Mouse (Mus musculus): Measurements from ENCODE around the gene Uspl1. TPM values are rescaled to one million over a fixed set of nuclear protein-coding genes. Genes with fewer than 3 reads are reported as not detected.

Uspl1 gene
- polyA plus RNA-seq, 1 experiment from 2014 or later: 16.9 TPM

GRCm38 (mm10) chr5:149174527-149174926 is 9.6 kb upstream of the Uspl1 start:
- no peak for TF ChIP-seq CTCF (IDR thresholded peaks at IDR 0.05; ENCODE audit: low read depth)
- Histone ChIP-seq H3K36me3 (ENCODE audit: control insufficient read depth, insufficient read depth) (no peaks in the 10 kb centered on the region), H3K4me3 (ENCODE audit: low read depth, low read length) (no peak overlapping the region), H3K4me1 (replicated peaks; ENCODE audit: control insufficient read depth, insufficient read depth, low read length) (no peaks in the 10 kb centered on the region), H3K27ac (ENCODE audit: low read depth, low read length) (no peak overlapping the region), H3K4me2 (replicated peaks; ENCODE audit: low read depth) (no peak overlapping the region), H3K9me3 (ENCODE audit: control insufficient read depth) (no peaks in the 10 kb centered on the region), H3K9ac (ENCODE audit: low read depth, low read length) (no peak overlapping the region), H3K27me3 (replicated peaks; ENCODE audit: control insufficient read depth, insufficient read depth, low read length) (no peaks in the 10 kb centered on the region)
- ATAC-seq: no peak
- 65% methylated on average over 7 of the region's 7 CpGs for WGBS

DNA sequence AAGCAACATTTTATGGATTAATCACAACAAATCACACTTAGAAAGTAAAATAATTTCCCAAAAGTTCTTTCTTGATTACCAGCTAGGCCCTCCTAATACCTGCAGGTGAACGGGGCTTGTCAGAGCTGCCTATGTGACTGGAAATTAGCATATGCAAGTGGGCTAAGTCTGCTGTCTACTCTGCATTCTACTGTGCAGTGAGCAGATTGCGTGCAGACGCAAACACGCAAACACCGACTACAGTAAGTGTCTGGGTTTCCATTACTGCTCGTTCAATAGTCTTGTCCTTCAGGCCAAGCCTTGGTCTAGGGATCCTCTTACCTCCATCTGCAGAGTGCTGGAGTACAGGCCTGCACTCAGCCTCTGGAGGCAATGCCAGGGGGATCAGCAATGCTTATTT is 8.4 kb upstream of the Uspl1 start:
- no peak for ATAC-seq
- WGBS: 92% methylated on average over 6 of the region's 6 CpGs
- H3K4me2 ChIP-seq (replicated peaks; ENCODE audit: low read depth): no peak overlapping the region

GRCm38 (mm10) chr5:149178095-149178494 is 6.1 kb upstream of the Uspl1 start:
- no peak overlapping the region for H3K4me2 ChIP-seq (replicated peaks; ENCODE audit: low read depth)
- no peak for ATAC-seq
- no peaks in the 10 kb centered on the region for H3K36me3 ChIP-seq (ENCODE audit: control insufficient read depth, insufficient read depth)
- no peaks in the 10 kb centered on the region for H3K4me1 ChIP-seq (replicated peaks; ENCODE audit: control insufficient read depth, insufficient read depth, low read length)
- no peaks in the 10 kb centered on the region for H3K9me3 ChIP-seq (ENCODE audit: control insufficient read depth)
- no peak overlapping the region for H3K27ac ChIP-seq (ENCODE audit: low read depth, low read length)
- no peak overlapping the region for H3K4me3 ChIP-seq (ENCODE audit: low read depth, low read length)
- no peaks in the 10 kb centered on the region for H3K27me3 ChIP-seq (replicated peaks; ENCODE audit: control insufficient read depth, insufficient read depth, low read length)
- no peak overlapping the region for H3K9ac ChIP-seq (ENCODE audit: low read depth, low read length)
- TF ChIP-seq CTCF (IDR thresholded peaks at IDR 0.05; ENCODE audit: low read depth): no peak
- 87% methylated on average over 5 of the region's 5 CpGs for WGBS

More for the DNA sequence above, 8.4 kb upstream of the Uspl1 start:
- no peak overlapping the region for H3K9ac ChIP-seq (ENCODE audit: low read depth, low read length)
- no peak overlapping the region for H3K27ac ChIP-seq (ENCODE audit: low read depth, low read length)
- H3K9me3 ChIP-seq (ENCODE audit: control insufficient read depth): no peaks in the 10 kb centered on the region
- no peaks in the 10 kb centered on the region for H3K36me3 ChIP-seq (ENCODE audit: control insufficient read depth, insufficient read depth)
- no peaks in the 10 kb centered on the region for H3K27me3 ChIP-seq (replicated peaks; ENCODE audit: control insufficient read depth, insufficient read depth, low read length)
- H3K4me1 ChIP-seq (replicated peaks; ENCODE audit: control insufficient read depth, insufficient read depth, low read length): no peaks in the 10 kb centered on the region
- no peak overlapping the region for H3K4me3 ChIP-seq (ENCODE audit: low read depth, low read length)
- TF ChIP-seq CTCF (IDR thresholded peaks at IDR 0.05; ENCODE audit: low read depth): no peak

- ATAC-seq: no peak
- H3K27ac ChIP-seq (ENCODE audit: low read depth, low read length): no peak overlapping the region
- TF ChIP-seq CTCF (IDR thresholded peaks at IDR 0.05; ENCODE audit: low read depth): no peak
- no peaks in the 10 kb centered on the region for H3K27me3 ChIP-seq (replicated peaks; ENCODE audit: control insufficient read depth, insufficient read depth, low read length)
- no peaks in the 10 kb centered on the region for H3K9me3 ChIP-seq (ENCODE audit: control insufficient read depth)
- 87% methylated on average over 3 of the region's 3 CpGs for WGBS
- no peaks in the 10 kb centered on the region for H3K4me1 ChIP-seq (replicated peaks; ENCODE audit: control insufficient read depth, insufficient read depth, low read length)
- H3K9ac ChIP-seq (ENCODE audit: low read depth, low read length): no peak overlapping the region
- H3K4me2 ChIP-seq (replicated peaks; ENCODE audit: low read depth): no peak overlapping the region
- no peak overlapping the region for H3K4me3 ChIP-seq (ENCODE audit: low read depth, low read length)
- H3K36me3 ChIP-seq (ENCODE audit: control insufficient read depth, insufficient read depth): no peaks in the 10 kb centered on the region
Observed at GRCm38 (mm10) chr5:149179826-149180225, 4.3 kb upstream of the Uspl1 start.

DNA sequence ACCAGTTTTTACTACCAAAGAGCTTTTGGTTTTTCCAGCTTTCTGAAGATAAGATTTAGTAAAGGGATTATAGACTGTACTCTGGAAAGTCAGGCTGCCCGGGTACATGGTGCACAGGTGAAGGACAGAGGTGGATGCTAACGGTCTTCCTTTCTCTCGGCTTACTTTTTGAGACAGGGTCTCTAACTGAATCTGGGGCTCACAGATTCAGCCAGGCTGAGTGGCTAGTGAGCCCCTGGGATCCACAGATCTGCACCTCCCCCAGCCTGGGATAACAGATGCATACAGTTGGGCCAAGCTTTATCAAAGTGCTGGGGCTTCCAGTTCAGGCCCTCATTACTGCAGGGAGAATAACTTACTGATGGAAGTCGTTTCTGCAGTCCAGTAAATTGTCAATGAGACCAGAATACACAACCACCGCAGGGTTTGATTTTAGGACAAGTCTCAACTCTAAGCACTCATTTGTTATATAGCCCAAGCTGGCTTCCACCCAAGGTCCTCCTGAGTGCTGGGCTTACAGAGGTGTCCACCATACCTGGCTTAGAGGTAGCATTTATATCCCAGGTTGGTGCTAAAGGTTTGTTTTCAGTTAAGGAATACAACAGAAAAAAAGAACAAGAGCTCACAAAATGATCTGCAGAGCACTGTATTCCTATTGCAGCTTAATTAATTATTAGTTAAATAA is 1.8 kb upstream of the Uspl1 start:
- Histone ChIP-seq H3K4me1 (replicated peaks; ENCODE audit: control insufficient read depth, insufficient read depth, low read length) (0 out of 2 replicates have a peak, but pooled peaks cover 2% of the 10 kb centered on the region), H3K4me2 (replicated peaks; ENCODE audit: low read depth) (no peak overlapping the region), H3K27me3 (replicated peaks; ENCODE audit: control insufficient read depth, insufficient read depth, low read length) (no peaks in the 10 kb centered on the region), H3K9ac (ENCODE audit: low read depth, low read length) (no peak overlapping the region), H3K4me3 (ENCODE audit: low read depth, low read length) (no peak overlapping the region), H3K9me3 (ENCODE audit: control insufficient read depth) (no peaks in the 10 kb centered on the region), H3K27ac (ENCODE audit: low read depth, low read length) (no peak overlapping the region), H3K36me3 (ENCODE audit: control insufficient read depth, insufficient read depth) (no peaks in the 10 kb centered on the region)
- ATAC-seq: no peak
- no peak for TF ChIP-seq CTCF (IDR thresholded peaks at IDR 0.05; ENCODE audit: low read depth)
- 81% methylated on average over 5 of the region's 5 CpGs for WGBS

DNA sequence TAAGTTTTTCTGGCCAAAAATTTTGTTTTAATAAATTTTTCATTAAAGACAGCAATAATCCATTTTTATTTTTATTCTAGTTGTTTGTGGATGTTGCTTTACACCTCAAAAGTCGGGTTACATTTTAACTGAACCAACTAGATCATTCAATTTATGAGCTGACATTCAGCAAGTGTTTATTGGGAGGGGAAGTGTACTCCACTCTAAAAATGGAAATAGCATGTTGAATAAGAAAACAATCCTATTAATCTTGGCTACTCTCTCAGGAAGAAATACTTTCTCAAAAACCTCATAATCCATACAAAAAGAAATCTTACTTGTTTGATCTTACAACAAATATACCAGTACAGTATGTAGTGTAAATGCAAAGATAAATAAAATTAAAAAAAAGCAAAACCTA is 1.0 kb upstream of the Uspl1 start:
- peak overlapping the region; percentile 74 for H3K4me3 ChIP-seq (ENCODE audit: low read depth, low read length)
- WGBS: 13% methylated on average over 1 of the region's 1 CpGs
- no peak for TF ChIP-seq CTCF (IDR thresholded peaks at IDR 0.05; ENCODE audit: low read depth)

More for the DNA sequence above, 1.0 kb upstream of the Uspl1 start:
- H3K27me3 ChIP-seq (replicated peaks; ENCODE audit: control insufficient read depth, insufficient read depth, low read length): no peaks in the 10 kb centered on the region
- H3K9me3 ChIP-seq (ENCODE audit: control insufficient read depth): no peaks in the 10 kb centered on the region
- H3K36me3 ChIP-seq (ENCODE audit: control insufficient read depth, insufficient read depth): no peaks in the 10 kb centered on the region
- peak overlapping the region; percentile 81; the same call in 1 of the 2 replicates for H3K9ac ChIP-seq (ENCODE audit: low read depth, low read length)
- H3K27ac ChIP-seq (ENCODE audit: low read depth, low read length): 0 out of 2 replicates have a peak overlapping the region, but pooled peaks have one; percentile 96
- ATAC-seq: no peak
- H3K4me1 ChIP-seq (replicated peaks; ENCODE audit: control insufficient read depth, insufficient read depth, low read length): 0 out of 2 replicates have a peak, but pooled peaks cover 2% of the 10 kb centered on the region
- H3K4me2 ChIP-seq (replicated peaks; ENCODE audit: low read depth): peak overlapping the region; percentile 64

Data from intestine, postnatal 0 days (tissue).